Mouse (Mus musculus) heart, embryonic 14.5 days (tissue): ENCODE measurements around the gene Atg2a. TPM values are rescaled to one million over a fixed set of nuclear protein-coding genes. Genes with fewer than 3 reads are reported as not detected.

ENCODE experiments used
- microRNA counts: library from miRNA; unstranded; fragments of <30 nt; microRNA quantifications from one replicate; lab custom pipeline; 2016
- microRNA-seq: library from miRNA; unstranded; fragments of <30 nt; microRNA quantifications from one replicate; pipeline ENCODE4, GENCODE M21; 2016
- polyA plus RNA-seq: library from polyadenylated mRNA; unstranded; fragments of >200 nt; fragmentation: Nextera tagmentation; extraction: Ambion mirVana; gene quantifications from 2 replicates; pipeline ENCODE4 v1.2.1, GENCODE M21; 2014

The Atg2a gene
- polyA plus RNA-seq, 1 experiment from 2014 or later = 7.8 TPM

MicroRNA genes within 50 kb of the gene (microRNA counts, 519-probe panel; counts per million panel counts)
- 322 counts per million, percentile 70 among the panel's probes with 10 or more counts for microRNA mmu-miR-192 (lab: Ali Mortazavi, UCI)

Small RNAs within 50 kb of the gene (microRNA-seq; reads per million reads assigned to microRNA genes)
- gene Mir192 = 60.4 reads per million, percentile 45 among the genes with 10 or more reads in this experiment
- 60.1 reads per million, percentile 45 among the genes with 10 or more reads in this experiment for gene Mir194-2

Other genes starting within 250 kb of the Atg2a start
- gene Capn1, start 225.8 kb upstream of the Atg2a start, polyA plus RNA-seq = 6.5 and 7.3 TPM in 2 replicates
- gene Syvn1, start 195.1 kb upstream of the Atg2a start, polyA plus RNA-seq = 14.8 and 16.0 TPM in 2 replicates
- 64.5 and 69.4 TPM in 2 replicates for gene Mrpl49, start 183.9 kb upstream of the Atg2a start, polyA plus RNA-seq
- gene Fau, start 183.8 kb upstream of the Atg2a start, polyA plus RNA-seq = 562 and 618 TPM in 2 replicates
- gene Znhit2, start 180.5 kb upstream of the Atg2a start, polyA plus RNA-seq = 25.5 and 25.6 TPM in 2 replicates
- gene Tm7sf2, start 173.3 kb upstream of the Atg2a start, polyA plus RNA-seq = 6.7 and 7.6 TPM in 2 replicates
- gene Vps51, start 164.4 kb upstream of the Atg2a start, polyA plus RNA-seq = 36.9 and 44.8 TPM in 2 replicates
- not detected in 2 replicates for gene Tmem262, start 161.6 kb upstream of the Atg2a start, polyA plus RNA-seq
- 0.47 and 0.49 TPM in 2 replicates for gene Gm28374, start 159.4 kb upstream of the Atg2a start, polyA plus RNA-seq
- gene Zfpl1, start 156.7 kb upstream of the Atg2a start, polyA plus RNA-seq = 46.6 and 52.9 TPM in 2 replicates
- 24.0 and 24.5 TPM in 2 replicates for gene Cdca5, start 156.7 kb upstream of the Atg2a start, polyA plus RNA-seq
- gene AC131692.1, start 147.2 kb upstream of the Atg2a start, polyA plus RNA-seq = 0.38 TPM in 1 of 2 replicates, not detected in the other
- 0.12 and 0.20 TPM in 2 replicates for gene Naaladl1, start 135.9 kb upstream of the Atg2a start, polyA plus RNA-seq
- gene Sac3d1, start 123.0 kb upstream of the Atg2a start, polyA plus RNA-seq = 36.0 and 36.3 TPM in 2 replicates
- 21.5 and 23.9 TPM in 2 replicates for gene Snx15, start 113.4 kb upstream of the Atg2a start, polyA plus RNA-seq
- 0.30 TPM in 1 of 2 replicates, not detected in the other for gene Batf2, start 100.7 kb upstream of the Atg2a start, polyA plus RNA-seq
- gene Arl2, start 100.1 kb upstream of the Atg2a start, polyA plus RNA-seq = 61.3 and 70.7 TPM in 2 replicates
- not detected in 2 replicates for gene Majin, start 57.3 kb upstream of the Atg2a start, polyA plus RNA-seq
- 0.36 TPM in 1 of 2 replicates, not detected in the other for gene Gpha2, start 15.3 kb upstream of the Atg2a start, polyA plus RNA-seq
- gene Ppp2r5b, start 5.8 kb upstream of the Atg2a start, polyA plus RNA-seq = 20.7 and 26.0 TPM in 2 replicates
- gene Ehd1, start 35.1 kb downstream of the Atg2a start, polyA plus RNA-seq = 51.7 and 60.0 TPM in 2 replicates
- 0.43 and 0.78 TPM in 2 replicates for gene Cdc42bpg, start 64.8 kb downstream of the Atg2a start, polyA plus RNA-seq
- gene Men1, start 93.3 kb downstream of the Atg2a start, polyA plus RNA-seq = 23.3 and 24.1 TPM in 2 replicates
- gene Map4k2, start 99.5 kb downstream of the Atg2a start, polyA plus RNA-seq = 9.0 and 13.0 TPM in 2 replicates
- 86.9 and 93.1 TPM in 2 replicates for gene Sf1, start 122.0 kb downstream of the Atg2a start, polyA plus RNA-seq
- 225 and 226 TPM in 2 replicates for gene Pygm, start 142.7 kb downstream of the Atg2a start, polyA plus RNA-seq
- gene Rasgrp2, start 157.7 kb downstream of the Atg2a start, polyA plus RNA-seq = 44.8 and 48.9 TPM in 2 replicates
- 0.12 and 0.66 TPM in 2 replicates for gene Nrxn2, start 177.1 kb downstream of the Atg2a start, polyA plus RNA-seq